Mouse (Mus musculus) stomach, postnatal 0 days (tissue): ENCODE measurements around the gene Hist1h4f. TPM values are rescaled to one million over a fixed set of nuclear protein-coding genes. Genes with fewer than 3 reads are reported as not detected.
A peak's percentile ranks its signal among the peaks of the same experiment; 100 is the strongest.
"Not testable (repeated sequence)": the region's sequence is repeated elsewhere in the genome, so short reads cannot be mapped to it uniquely, and the experiment has no call there.

Experiments
- ATAC-seq: fragments of 200-750 bp; cut with Nextera tagmentation; 2 replicates; pipeline ENCODE4 v1.8.0; 2017; ENCODE audit not compliant: low FRiP score, low TSS enrichment
- DNase-seq: peaks from one replicate; pipeline ENCODE4 v3.0.0-alpha.2; 2016; ENCODE audit warnings: low spot score
- H3K27ac ChIP-seq: fragments of 300-500 bp; sonication (generic); replicated peaks from 2 replicates; pipeline ENCODE4 v1.5.1; 2014; ENCODE audit warnings: mild to moderate bottlenecking, control low read depth
- H3K27me3 ChIP-seq: fragments of 300-500 bp; sonication (generic); 2 replicates; pipeline ENCODE4 v1.6.1; 2014; ENCODE audit warnings: low read length; ENCODE audit not compliant: control insufficient read depth, insufficient read depth
- H3K36me3 ChIP-seq: fragments of 300-500 bp; sonication (generic); 2 replicates; pipeline ENCODE4 v1.6.1; 2014; ENCODE audit warnings: low read length, mixed read lengths; ENCODE audit not compliant: control insufficient read depth, insufficient read depth
- H3K4me1 ChIP-seq: fragments of 300-500 bp; sonication (generic); replicated peaks from 2 replicates; pipeline ENCODE4 v1.6.1; 2014; ENCODE audit warnings: antibody characterized with exemption; ENCODE audit not compliant: control insufficient read depth, insufficient read depth
- H3K4me2 ChIP-seq: fragments of 300-500 bp; sonication (generic); replicated peaks from 2 replicates; pipeline ENCODE4 v1.6.1; 2014; ENCODE audit warnings: low read depth, mild to moderate bottlenecking, control low read depth, moderate library complexity
- H3K4me3 ChIP-seq: fragments of 300-500 bp; sonication (generic); 2 replicates; pipeline ENCODE4 v1.5.1; 2014; ENCODE audit warnings: low read depth, low read length, control low read depth
- H3K9ac ChIP-seq: fragments of 300-500 bp; sonication (generic); 2 replicates; pipeline ENCODE4 v1.6.1; 2014; ENCODE audit warnings: mild to moderate bottlenecking, low read length, control low read depth, mixed read lengths
- H3K9me3 ChIP-seq: fragments of 300-500 bp; sonication (generic); 2 replicates; pipeline ENCODE4 v1.6.1; 2016; ENCODE audit warnings: low read length; ENCODE audit not compliant: control insufficient read depth
- CTCF ChIP-seq: IDR thresholded peaks from 2 replicates; pipeline ENCODE4 v1.5.1; 2016; ENCODE audit warnings: antibody characterized with exemption, low read depth, mild to moderate bottlenecking, moderate library complexity
- EP300 ChIP-seq: optimal IDR thresholded peaks from 2 replicates; pipeline ENCODE3; 2016; ENCODE audit warnings: antibody characterized with exemption
- WGBS: fragments of 180-500 bp; shearing (Covaris S2); extraction: QIAGEN DNeasy Blood & Tissue Kit; methylation state at CpG from one replicate; pipeline ENCODE4 v1.1.7; 2014; 5-methylcytosine and 5-hydroxymethylcytosine counted together
- polyA plus RNA-seq: library from polyadenylated mRNA; unstranded; fragments of >200 nt; fragmentation: Nextera tagmentation; extraction: Ambion mirVana; gene quantifications from 2 replicates; pipeline ENCODE4 v1.2.1, GENCODE M21; 2015

The Hist1h4f gene
- 0.38 TPM in 1 of 2 replicates, not detected in the other for polyA plus RNA-seq

DNA sequence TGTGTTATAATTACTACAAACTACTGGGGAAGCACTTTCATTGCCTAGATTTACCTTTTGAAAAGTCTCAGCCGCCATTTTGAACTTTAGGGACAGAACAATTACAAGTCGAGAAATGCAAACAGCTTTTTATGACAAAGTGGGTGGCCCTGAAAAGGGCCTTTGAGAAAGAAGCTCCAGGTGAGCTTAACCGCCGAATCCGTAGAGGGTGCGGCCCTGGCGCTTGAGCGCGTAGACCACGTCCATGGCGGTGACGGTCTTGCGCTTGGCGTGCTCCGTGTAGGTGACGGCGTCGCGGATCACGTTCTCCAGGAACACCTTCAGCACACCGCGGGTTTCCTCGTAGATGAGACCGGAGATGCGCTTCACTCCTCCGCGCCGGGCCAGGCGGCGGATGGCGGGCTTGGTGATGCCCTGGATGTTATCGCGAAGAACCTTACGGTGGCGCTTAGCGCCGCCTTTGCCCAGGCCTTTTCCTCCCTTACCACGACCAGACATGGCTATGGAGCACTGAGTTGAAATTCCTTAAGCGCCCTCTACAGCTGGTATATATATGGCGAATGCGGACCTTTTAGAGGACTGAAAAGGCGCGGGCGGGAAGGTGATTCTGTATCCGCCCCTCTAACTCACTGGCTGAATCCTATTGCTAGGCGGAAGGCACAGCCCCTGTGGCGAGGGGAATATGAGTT lies at the start of gene Hist1h4f:
Gene Hist1h4f, minus strand, starts transcription at position 503 of the 689 bp plus-strand sequence.
- 0% methylated on average over 42 of the region's 47 CpGs for WGBS
- Histone ChIP-seq H3K4me2 (peak within 1 kb of the TSS; percentile 57), H3K27ac (peak within 1 kb of the TSS; percentile 85), H3K9ac (peak within 1 kb of the TSS; percentile 52), H3K4me3 (peak within 1 kb of the TSS; percentile 43)
- peak; percentile 92 for DNase-seq
- H3K27me3 ChIP-seq, H3K36me3 ChIP-seq, H3K9me3 ChIP-seq, H3K4me1 ChIP-seq: not testable (repeated sequence)
- TF ChIP-seq CTCF (peak; percentile 69), EP300 (peak; percentile 7)
- peak; percentile 80 for ATAC-seq

DNA sequence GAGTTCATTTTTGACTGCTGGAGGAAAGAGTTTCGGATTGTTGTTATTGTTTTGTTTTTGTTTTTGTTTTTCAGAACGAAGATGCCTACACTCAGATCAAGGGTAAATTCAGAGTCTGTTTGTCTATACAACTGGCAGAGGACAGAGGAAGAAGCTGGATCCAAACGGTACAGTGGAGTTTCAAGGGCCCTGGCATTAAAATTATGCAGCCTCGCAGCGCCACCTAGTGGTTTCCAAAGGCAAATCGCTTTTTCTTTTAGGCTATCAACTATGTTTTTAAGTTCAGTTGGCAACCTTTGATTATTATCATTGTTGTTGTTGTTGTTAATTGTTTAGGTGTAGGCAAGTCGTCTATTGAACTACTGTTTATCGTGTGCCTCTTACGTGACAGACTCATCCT lies 46.5 kb upstream of the Hist1h4f start:
- Histone ChIP-seq H3K4me2 (no peak overlapping the region), H3K27me3 (no peaks in the 10 kb centered on the region), H3K9me3 (no peaks in the 10 kb centered on the region), H3K36me3 (no peaks in the 10 kb centered on the region), H3K4me3 (no peak overlapping the region), H3K27ac (no peak overlapping the region), H3K4me1 (no peaks in the 10 kb centered on the region), H3K9ac (no peak overlapping the region)
- peak; percentile 82 for DNase-seq
- 0 out of 2 replicates have a peak, but pooled peaks have one; percentile 57 for ATAC-seq
- WGBS: 6% methylated on average over 9 of the region's 9 CpGs
- TF ChIP-seq CTCF (peak; percentile 92), EP300 (no peak)

DNA sequence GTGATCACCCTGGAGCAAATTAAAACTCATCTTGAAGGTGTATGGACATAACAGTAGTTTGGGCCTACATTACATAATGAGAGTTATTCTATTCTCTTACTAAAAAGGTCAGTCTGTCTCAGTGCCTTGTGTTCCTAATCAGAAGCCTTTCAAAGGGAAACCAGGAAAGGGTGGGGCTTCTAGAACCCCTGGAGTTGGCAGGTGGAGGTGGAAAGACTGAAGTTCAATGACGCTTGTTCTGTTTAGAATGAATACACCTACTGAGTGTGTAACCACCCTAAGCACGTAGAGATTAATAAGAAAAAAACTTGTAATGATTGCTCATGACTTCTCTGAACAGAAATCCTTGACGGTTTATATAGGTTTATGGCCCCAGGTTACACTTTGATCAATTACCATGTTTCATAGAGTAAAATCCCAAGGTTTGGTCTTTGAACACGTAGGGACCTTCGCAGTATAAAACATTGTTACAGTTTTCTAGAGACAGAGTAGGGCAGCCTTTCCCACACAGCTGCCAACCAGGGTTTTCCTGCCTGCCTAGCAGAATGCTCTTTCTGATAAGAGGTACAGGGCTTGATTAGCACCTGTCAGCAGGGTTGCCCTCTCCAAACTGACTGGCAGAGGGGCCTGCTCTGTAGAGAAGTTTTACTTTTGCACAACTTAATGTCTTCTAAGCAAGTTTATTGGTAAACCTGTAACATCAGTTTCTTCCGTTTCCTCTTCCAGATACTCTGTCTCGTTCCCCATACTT lies 44.3 kb upstream of the Hist1h4f start:
- no peak overlapping the region for H3K27ac ChIP-seq
- no peaks in the 10 kb centered on the region for H3K9me3 ChIP-seq
- no peaks in the 10 kb centered on the region for H3K27me3 ChIP-seq
- H3K9ac ChIP-seq: no peak overlapping the region
- no peaks in the 10 kb centered on the region for H3K36me3 ChIP-seq
- DNase-seq (peak; percentile 29), ATAC-seq (peak; percentile 64; the same call in 1 of the 2 replicates)
- H3K4me1 ChIP-seq: no peaks in the 10 kb centered on the region
- no peak overlapping the region for H3K4me2 ChIP-seq
- WGBS: 66% methylated on average over 7 of the region's 7 CpGs
- no peak overlapping the region for H3K4me3 ChIP-seq
- TF ChIP-seq CTCF: no peak
- no peak for TF ChIP-seq EP300

DNA sequence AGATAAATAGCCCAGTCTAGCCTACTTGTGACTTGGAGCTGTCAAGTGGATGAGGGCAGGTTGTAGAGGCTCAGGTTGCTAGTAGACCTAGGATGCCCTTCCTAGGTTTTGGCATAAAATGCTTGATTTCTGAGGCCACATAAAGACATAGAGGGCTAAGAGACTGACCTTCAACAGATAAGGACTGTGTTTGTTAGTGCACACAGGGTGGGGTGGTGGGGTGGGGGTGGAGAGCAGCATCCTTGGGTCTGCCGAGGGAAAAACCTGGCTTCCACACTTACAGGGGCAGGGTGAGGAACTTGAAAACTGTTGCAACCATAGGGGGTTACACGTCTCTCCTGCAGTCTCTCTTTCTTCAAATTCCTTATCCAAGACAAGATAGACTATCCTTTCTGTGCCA lies 43.7 kb upstream of the Hist1h4f start:
- H3K4me1 ChIP-seq: no peaks in the 10 kb centered on the region
- no peak overlapping the region for H3K4me3 ChIP-seq
- no peak for DNase-seq
- no peak overlapping the region for H3K9ac ChIP-seq
- no peak overlapping the region for H3K27ac ChIP-seq
- H3K36me3 ChIP-seq: no peaks in the 10 kb centered on the region
- 74% methylated on average over 2 of the region's 2 CpGs for WGBS
- no peak overlapping the region for H3K4me2 ChIP-seq
- TF ChIP-seq EP300: no peak
- TF ChIP-seq CTCF: no peak
- H3K9me3 ChIP-seq: no peaks in the 10 kb centered on the region
- ATAC-seq: no peak
- no peaks in the 10 kb centered on the region for H3K27me3 ChIP-seq

DNA sequence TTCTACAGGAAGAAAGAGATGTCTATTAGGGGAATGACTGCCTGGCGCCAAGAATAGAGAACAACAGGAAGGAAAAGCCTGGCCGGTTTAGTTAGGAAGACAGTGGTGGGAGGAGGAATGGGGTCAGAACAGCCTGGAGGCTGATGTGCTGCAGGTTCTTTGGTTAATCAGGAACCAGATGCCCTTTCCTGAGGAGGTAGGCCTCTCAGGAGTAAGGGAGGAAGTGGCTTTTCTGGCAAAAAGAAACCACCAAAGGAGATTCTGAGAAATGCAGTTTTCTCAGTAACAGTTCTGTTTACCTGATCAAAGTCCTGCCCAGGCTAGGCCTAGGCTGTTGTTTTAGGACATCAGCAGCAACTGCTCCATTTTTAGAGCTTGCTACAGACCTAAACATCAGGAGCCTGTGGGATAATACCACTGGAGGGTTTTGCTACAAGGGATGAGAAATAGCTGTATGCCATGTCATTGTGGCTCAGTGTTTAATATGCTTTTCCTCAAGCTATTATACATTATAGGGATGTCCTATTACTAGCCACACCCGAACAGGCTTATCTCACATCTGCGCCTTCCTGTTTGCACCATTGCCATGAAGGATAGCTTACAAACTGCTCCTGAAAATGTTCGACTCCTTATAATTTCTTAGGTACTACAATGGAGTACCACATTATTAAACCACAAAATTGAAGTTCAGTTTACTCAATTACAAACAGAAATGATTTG lies 41.8 kb upstream of the Hist1h4f start:
- no peaks in the 10 kb centered on the region for H3K36me3 ChIP-seq
- ATAC-seq (peak; percentile 51), DNase-seq (peak; percentile 29)
- no peak overlapping the region for H3K4me2 ChIP-seq
- no peaks in the 10 kb centered on the region for H3K4me1 ChIP-seq
- 52% methylated on average over 5 of the region's 5 CpGs for WGBS
- no peak overlapping the region for H3K9ac ChIP-seq
- no peak overlapping the region for H3K4me3 ChIP-seq
- no peaks in the 10 kb centered on the region for H3K9me3 ChIP-seq
- no peak for TF ChIP-seq CTCF
- no peak for TF ChIP-seq EP300
- H3K27me3 ChIP-seq: no peaks in the 10 kb centered on the region
- peak overlapping the region; percentile 49 for H3K27ac ChIP-seq
